Mouse (Mus musculus) lung, embryonic 16.5 days (tissue): ENCODE data around the gene Uba3. TPM values are rescaled to one million over a fixed set of nuclear protein-coding genes. Genes with fewer than 3 reads are reported as not detected.

ENCODE experiments used
- ATAC-seq: fragments of 200-750 bp; cut with Nextera tagmentation; 2 replicates; pipeline ENCODE4 v1.8.0; 2017; ENCODE audit warnings: low read depth, mild to moderate bottlenecking, moderate library complexity
- H3K27ac ChIP-seq: fragments of 300-500 bp; sonication (generic); 2 replicates; pipeline ENCODE4 v1.5.1; 2014; ENCODE audit warnings: mild to moderate bottlenecking, control low read depth, low read length
- H3K27me3 ChIP-seq: fragments of 300-500 bp; sonication (generic); 2 replicates; pipeline ENCODE4 v1.6.1; 2014; ENCODE audit warnings: low read depth, low read length, mixed read lengths; ENCODE audit not compliant: control insufficient read depth, insufficient read depth
- H3K36me3 ChIP-seq: fragments of 300-500 bp; sonication (generic); 2 replicates; pipeline ENCODE4 v1.6.1; 2014; ENCODE audit warnings: low read length; ENCODE audit not compliant: control insufficient read depth, insufficient read depth
- H3K4me1 ChIP-seq: fragments of 300-500 bp; sonication (generic); replicated peaks from 2 replicates; pipeline ENCODE4 v1.6.1; 2014; ENCODE audit warnings: low read length, mixed read lengths; ENCODE audit not compliant: control insufficient read depth, insufficient read depth
- H3K4me2 ChIP-seq: fragments of 300-500 bp; sonication (generic); 2 replicates; pipeline ENCODE4 v1.6.1; 2014; ENCODE audit warnings: low read depth, low read length, control low read depth
- H3K4me3 ChIP-seq: fragments of 300-500 bp; sonication (generic); 2 replicates; pipeline ENCODE4 v1.5.1; 2014; ENCODE audit warnings: mild to moderate bottlenecking, low read length, control low read depth
- H3K9ac ChIP-seq: fragments of 300-500 bp; sonication (generic); 2 replicates; pipeline ENCODE4 v1.6.1; 2014; ENCODE audit warnings: low read length, control low read depth
- H3K9me3 ChIP-seq: fragments of 300-500 bp; sonication (generic); 2 replicates; pipeline ENCODE4 v1.6.1; 2016; ENCODE audit warnings: low read length; ENCODE audit not compliant: control insufficient read depth
- WGBS: fragments of 180-500 bp; shearing (Covaris S2); extraction: QIAGEN DNeasy Blood & Tissue Kit; methylation state at CpG from one replicate; pipeline ENCODE4 v1.1.7; 2014; 5-methylcytosine and 5-hydroxymethylcytosine counted together
- polyA plus RNA-seq: library from polyadenylated mRNA; unstranded; fragments of >200 nt; fragmentation: Nextera tagmentation; extraction: Ambion mirVana; gene quantifications from 2 replicates; pipeline ENCODE4 v1.2.1, GENCODE M21; 2015

The Uba3 gene
- polyA plus RNA-seq, 1 experiment from 2014 or later = 76.0 TPM

GRCm38 (mm10) chr6:97148383-97149251 is 56.8 kb downstream of the Uba3 start, which contains the start of gene Eogt:
Eogt (minus strand) TSS chr6:97149182.
- Histone ChIP-seq H3K36me3 (peaks cover 2% of the 10 kb centered on the region; the same call in 1 of the 2 replicates), H3K27ac (peak within 1 kb of the TSS; percentile 93), H3K4me3 (peak within 1 kb of the TSS; percentile 86), H3K4me1 (peaks cover 36% of the 10 kb centered on the region), H3K9ac (peak within 1 kb of the TSS; percentile 98), H3K9me3 (no peaks in the 10 kb centered on the region), H3K27me3 (no peaks in the 10 kb centered on the region), H3K4me2 (peak within 1 kb of the TSS; percentile 96)
- under 1% methylated on average over 53 of the region's 56 CpGs for WGBS
- ATAC-seq = peak; percentile 82

- Histone ChIP-seq H3K9ac (peak overlapping the region; percentile 98), H3K9me3 (no peaks in the 10 kb centered on the region), H3K4me3 (peak overlapping the region; percentile 86), H3K4me1 (peaks cover 36% of the 10 kb centered on the region), H3K27ac (peak overlapping the region; percentile 93), H3K4me2 (peak overlapping the region; percentile 96), H3K27me3 (no peaks in the 10 kb centered on the region), H3K36me3 (peaks cover 2% of the 10 kb centered on the region; the same call in 1 of the 2 replicates)
- ATAC-seq = no peak
- WGBS = 12% methylated on average over 18 of the region's 18 CpGs
These were observed 57.6 kb downstream of the Uba3 start for GRCm38 (mm10) chr6:97147755-97148382.

- Histone ChIP-seq H3K9me3 (no peaks in the 10 kb centered on the region), H3K9ac (no peak overlapping the region), H3K4me3 (no peak overlapping the region), H3K36me3 (peaks cover 4% of the 10 kb centered on the region; the same call in 1 of the 2 replicates), H3K4me2 (no peak overlapping the region), H3K27ac (peak overlapping the region; percentile 9; the same call in 1 of the 2 replicates), H3K27me3 (no peaks in the 10 kb centered on the region), H3K4me1 (peaks cover 36% of the 10 kb centered on the region)
- WGBS = 70% methylated on average over 7 of the region's 7 CpGs
- ATAC-seq = no peak
These were observed 60.3 kb downstream of the Uba3 start for GRCm38 (mm10) chr6:97145156-97145555.

- H3K4me2 ChIP-seq = no peak overlapping the region
- ATAC-seq = peak; percentile 61
- H3K27ac ChIP-seq = peak overlapping the region; percentile 64
These were observed 61.1 kb downstream of the Uba3 start for GRCm38 (mm10) chr6:97144359-97144758.

GRCm38 (mm10) chr6:97142611-97143010 is 62.8 kb downstream of the Uba3 start:
- WGBS = 36% methylated on average over 8 of the region's 8 CpGs
- Histone ChIP-seq H3K36me3 (peaks cover 14% of the 10 kb centered on the region), H3K9ac (no peak overlapping the region), H3K9me3 (no peaks in the 10 kb centered on the region), H3K4me3 (no peak overlapping the region), H3K27ac (no peak overlapping the region), H3K4me1 (peaks cover 24% of the 10 kb centered on the region), H3K4me2 (no peak overlapping the region), H3K27me3 (no peaks in the 10 kb centered on the region)
- ATAC-seq = no peak

More at GRCm38 (mm10) chr6:97144359-97144758, 61.1 kb downstream of the Uba3 start:
- no peaks in the 10 kb centered on the region for H3K9me3 ChIP-seq
- no peak overlapping the region for H3K9ac ChIP-seq
- no peaks in the 10 kb centered on the region for H3K27me3 ChIP-seq
- peaks cover 34% of the 10 kb centered on the region for H3K4me1 ChIP-seq
- peaks cover 10% of the 10 kb centered on the region; the same call in 1 of the 2 replicates for H3K36me3 ChIP-seq
- no peak overlapping the region for H3K4me3 ChIP-seq
- 24% methylated on average over 7 of the region's 7 CpGs for WGBS

- no peak overlapping the region for H3K27ac ChIP-seq
- no peaks in the 10 kb centered on the region for H3K27me3 ChIP-seq
- H3K9me3 ChIP-seq = no peaks in the 10 kb centered on the region
- no peak overlapping the region for H3K4me3 ChIP-seq
- WGBS = 59% methylated on average over 7 of the region's 7 CpGs
- H3K36me3 ChIP-seq = peaks cover 14% of the 10 kb centered on the region
- peaks cover 20% of the 10 kb centered on the region for H3K4me1 ChIP-seq
- no peak overlapping the region for H3K4me2 ChIP-seq
- no peak for ATAC-seq
- H3K9ac ChIP-seq = no peak overlapping the region
These were observed 63.6 kb downstream of the Uba3 start for GRCm38 (mm10) chr6:97141811-97142210.

Other genes with a start within 250 kb of the Uba3 start
- gene Fam19a4, start 145.2 kb downstream of the Uba3 start, polyA plus RNA-seq = 0.59 and 0.64 TPM in 2 replicates
- gene Eogt, start 56.5 kb downstream of the Uba3 start, polyA plus RNA-seq = 25.8 and 27.8 TPM in 2 replicates
- gene Tmf1, start 26.5 kb downstream of the Uba3 start, polyA plus RNA-seq = 30.8 and 36.9 TPM in 2 replicates
- gene Arl6ip5, start 5.0 kb upstream of the Uba3 start, polyA plus RNA-seq = 68.2 and 72.8 TPM in 2 replicates
- 0.69 and 1.3 TPM in 2 replicates for gene Lmod3, start 47.1 kb upstream of the Uba3 start, polyA plus RNA-seq